Mouse (Mus musculus): ENCODE results near the gene Kat7. TPM values are rescaled to one million over a fixed set of nuclear protein-coding genes. Genes with fewer than 3 reads are reported as not detected.

Kat7 gene
- total RNA-seq, 2 experiments from 2014 or later = 21.5 to 23.9 TPM

- Histone ChIP-seq H3K4me3 (no peak overlapping the region), H3K27ac (no peak overlapping the region)
- no peak for DNase-seq
- intact Hi-C loops (cut with DNase I) = no loop called here
- TF ChIP-seq CTCF (IDR thresholded peaks at IDR 0.05) = no peak
These were observed 33.1 kb upstream of the Kat7 start for GRCm38 (mm10) chr11:95343180-95343579.

DNA sequence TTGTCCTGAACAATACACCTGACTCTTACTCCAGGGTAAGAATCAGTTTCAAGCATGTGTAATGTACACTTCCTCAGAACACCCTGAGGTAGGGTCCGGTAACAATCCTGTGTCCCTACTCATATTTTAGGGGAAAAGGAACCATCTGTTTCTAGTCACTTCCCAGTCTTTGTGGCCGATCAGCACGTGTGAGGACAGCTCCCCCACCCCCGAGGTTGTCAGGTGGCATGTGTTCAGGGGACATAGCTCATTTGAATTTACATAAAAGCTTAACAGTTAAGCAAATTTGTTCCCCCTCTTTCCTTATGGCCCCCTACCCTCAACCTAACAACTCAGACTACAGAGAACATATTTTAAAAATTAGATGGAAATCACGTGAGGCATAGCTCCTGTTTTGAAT lies 30.6 kb upstream of the Kat7 start:
- TF ChIP-seq CTCF (IDR thresholded peaks at IDR 0.05) = no peak
- DNase-seq = no peak
- Histone ChIP-seq H3K4me3 (no peak overlapping the region), H3K27ac (no peak overlapping the region)
- intact Hi-C loops (cut with DNase I) = no loop called here

DNA sequence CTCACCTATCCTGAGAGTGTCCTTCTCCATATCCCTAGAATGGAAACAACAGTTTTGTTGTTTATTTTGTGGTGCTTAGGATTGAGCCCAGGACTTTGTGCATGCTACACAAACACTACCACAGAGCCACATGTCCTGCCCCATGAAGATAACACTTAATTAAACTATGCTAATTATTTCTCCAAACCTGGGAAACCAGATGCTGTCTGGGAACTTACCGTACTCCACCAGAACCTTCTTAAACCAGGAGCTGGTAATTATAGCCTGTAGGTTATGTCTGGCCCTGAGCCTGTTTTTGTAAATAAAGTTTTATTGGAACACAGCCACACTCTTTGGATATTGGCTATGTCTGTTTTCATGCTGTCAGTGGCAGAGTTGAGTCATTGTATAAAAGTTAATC lies 30.2 kb upstream of the Kat7 start:
- no peak for TF ChIP-seq CTCF (IDR thresholded peaks at IDR 0.05)
- intact Hi-C loops (cut with DNase I) = no loop called here
- no peak overlapping the region for H3K4me3 ChIP-seq
- no peak overlapping the region for H3K27ac ChIP-seq
- no peak for DNase-seq

DNA sequence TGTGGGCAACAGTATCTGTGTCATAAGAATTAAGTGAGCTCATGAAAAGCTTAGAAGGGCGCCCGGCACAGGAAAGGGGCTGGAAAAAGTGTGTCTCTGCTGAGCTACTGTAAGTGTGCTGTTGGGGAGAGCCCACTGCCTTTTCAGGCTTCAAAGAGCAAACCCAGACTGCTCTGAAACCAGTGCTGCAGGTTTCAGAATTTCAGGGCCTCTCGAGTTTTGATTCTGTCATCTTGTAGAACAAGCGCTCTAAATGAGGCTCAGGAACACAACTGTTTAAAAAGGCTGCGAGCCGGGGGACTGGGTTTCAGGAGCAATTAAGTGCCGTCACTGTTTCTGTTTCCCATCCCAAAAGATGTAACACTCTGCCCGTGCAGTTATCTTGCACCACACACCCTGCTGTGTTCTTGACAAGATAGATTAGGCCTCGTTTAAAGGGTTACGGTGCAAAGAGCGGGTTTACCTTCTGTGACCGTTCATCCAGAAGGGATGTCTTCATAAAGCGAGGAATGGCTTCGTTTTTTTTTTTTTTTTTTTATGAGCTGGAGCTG lies 29.5 kb upstream of the Kat7 start:
- H3K4me3 ChIP-seq = peak overlapping the region; percentile 36
- intact Hi-C loops (cut with DNase I) = loop anchor here (5.0 kb wide), 1 partner anchor 43 kb away; the partner anchor contains the start of gene Slc35b1
- TF ChIP-seq CTCF (IDR thresholded peaks at IDR 0.05) = no peak
- peak overlapping the region; percentile 62 for H3K27ac ChIP-seq
- no peak for DNase-seq

DNA sequence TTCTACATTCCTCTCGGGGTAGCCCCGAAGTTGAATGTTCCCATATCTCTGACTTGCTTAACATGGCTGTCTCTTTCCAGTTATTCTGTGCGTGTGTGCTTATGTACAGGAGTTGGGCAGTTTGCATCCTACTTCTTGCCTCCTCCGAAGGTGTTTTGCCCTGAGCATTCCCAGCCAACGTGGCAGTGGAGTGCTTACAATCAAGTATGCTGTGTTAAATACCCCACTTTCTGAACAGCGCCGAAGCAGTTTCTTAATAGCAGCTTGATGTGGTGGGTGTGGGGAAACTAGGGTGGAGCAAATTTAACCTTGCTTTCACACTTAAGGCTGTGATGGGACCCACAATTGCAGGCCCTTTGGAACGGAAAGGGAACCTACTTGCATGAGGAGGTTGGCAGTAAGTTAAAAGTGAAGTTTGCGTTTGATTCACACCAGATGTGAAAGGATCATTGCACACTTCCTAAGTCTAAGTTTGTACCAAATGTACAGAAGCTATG lies 27.8 kb upstream of the Kat7 start:
- no peak for DNase-seq
- H3K27ac ChIP-seq = peak overlapping the region; percentile 84
- intact Hi-C loops (cut with DNase I) = loop anchor here (2.0 to 5.0 kb wide), 2 partner anchors 27 to 44 kb away; partner anchors contain the start of gene Slc35b1
- peak overlapping the region; percentile 95 for H3K4me3 ChIP-seq
- no peak for TF ChIP-seq CTCF (IDR thresholded peaks at IDR 0.05)

GRCm38 (mm10) chr11:95337129-95337813 lies 27.2 kb upstream of the Kat7 start:
- peak overlapping the region; percentile 95 for H3K4me3 ChIP-seq
- intact Hi-C loops (cut with DNase I) = loop anchor here (2.0 to 5.0 kb wide), 2 partner anchors 28 to 45 kb away; partner anchors contain the start of gene Slc35b1
- DNase-seq = peak; percentile 67
- peak overlapping the region; percentile 84 for H3K27ac ChIP-seq
- no peak for TF ChIP-seq CTCF (IDR thresholded peaks at IDR 0.05)

DNA sequence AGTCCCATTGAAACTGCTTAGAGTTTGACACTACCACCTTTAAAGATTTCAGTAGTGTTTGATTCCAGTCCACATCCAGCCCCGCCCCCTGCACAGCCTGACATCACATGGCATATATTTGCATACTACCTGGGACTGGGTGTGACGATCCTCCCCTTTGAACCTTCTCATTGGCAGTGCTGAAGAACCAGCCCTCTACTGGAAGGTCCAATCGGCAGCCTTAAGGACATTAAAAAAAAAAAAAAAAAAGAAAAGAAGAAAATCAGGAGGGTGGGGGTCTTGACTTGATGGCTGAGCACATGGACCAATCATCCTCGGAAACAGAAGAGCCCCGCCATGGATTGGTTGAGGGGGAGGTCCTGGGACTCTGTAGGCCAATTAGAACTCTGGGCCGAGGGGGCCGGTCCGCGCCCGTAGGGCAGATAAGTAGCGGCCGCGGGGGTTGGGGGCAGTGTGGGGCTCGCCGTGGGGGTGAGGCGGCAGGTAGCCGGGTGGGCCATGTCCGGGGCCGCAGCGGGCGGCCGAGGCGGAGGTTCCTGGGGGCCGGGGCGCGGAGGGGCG lies 26.6 kb upstream of the Kat7 start, which contains the start of gene Fam117a:
Gene Fam117a (plus strand): TSS at position 451 of the 561 bp plus-strand sequence.
- H3K4me3 ChIP-seq = peak within 1 kb of the TSS; percentile 95
- no peak for TF ChIP-seq CTCF (IDR thresholded peaks at IDR 0.05)
- DNase-seq = peak; percentile 89
- intact Hi-C loops (cut with DNase I) = loop anchor here (2.0 to 5.0 kb wide), 2 partner anchors 28 to 46 kb away; partner anchors contain the start of gene Slc35b1
- peak within 1 kb of the TSS; percentile 84 for H3K27ac ChIP-seq

- no peak for DNase-seq
- no peak overlapping the region for H3K4me3 ChIP-seq
- H3K27ac ChIP-seq = no peak overlapping the region
- intact Hi-C loops (cut with DNase I) = loop anchor here (5.0 kb wide), 1 partner anchor 48 kb away; the partner anchor contains the start of gene Slc35b1
- TF ChIP-seq CTCF (IDR thresholded peaks at IDR 0.05) = no peak
These were observed 24.5 kb upstream of the Kat7 start for GRCm38 (mm10) chr11:95334448-95335060.

GRCm38 (mm10) chr11:95333805-95334204 lies 23.8 kb upstream of the Kat7 start:
- no peak for DNase-seq
- no peak overlapping the region for H3K4me3 ChIP-seq
- intact Hi-C loops (cut with DNase I) = no loop called here
- no peak overlapping the region for H3K27ac ChIP-seq
- no peak for TF ChIP-seq CTCF (IDR thresholded peaks at IDR 0.05)

DNA sequence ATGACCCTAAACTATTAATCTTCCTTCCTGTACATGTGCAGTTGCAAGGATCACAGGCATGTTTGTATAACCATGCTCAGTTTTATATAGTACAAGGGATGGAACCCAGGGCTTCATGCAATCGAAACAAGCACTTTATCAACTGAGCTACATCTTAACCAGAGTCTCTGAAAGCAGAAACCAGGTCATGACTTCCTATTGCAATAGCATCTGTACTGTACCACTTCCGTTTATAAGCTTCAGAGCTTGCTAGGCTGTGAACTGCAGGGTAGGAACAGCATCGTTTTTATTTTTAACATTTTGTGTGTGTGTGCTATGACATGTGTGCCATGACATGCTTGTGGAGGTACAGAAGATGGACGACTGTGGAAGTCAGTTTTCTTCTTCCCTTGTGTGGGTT lies 23.2 kb upstream of the Kat7 start:
- TF ChIP-seq CTCF (IDR thresholded peaks at IDR 0.05) = no peak
- DNase-seq = no peak
- intact Hi-C loops (cut with DNase I) = no loop called here
- Histone ChIP-seq H3K4me3 (no peak overlapping the region), H3K27ac (no peak overlapping the region)

- intact Hi-C loops (cut with DNase I) = no loop called here
- DNase-seq = no peak
These were observed 20.6 kb upstream of the Kat7 start for GRCm38 (mm10) chr11:95330662-95331061.

DNA sequence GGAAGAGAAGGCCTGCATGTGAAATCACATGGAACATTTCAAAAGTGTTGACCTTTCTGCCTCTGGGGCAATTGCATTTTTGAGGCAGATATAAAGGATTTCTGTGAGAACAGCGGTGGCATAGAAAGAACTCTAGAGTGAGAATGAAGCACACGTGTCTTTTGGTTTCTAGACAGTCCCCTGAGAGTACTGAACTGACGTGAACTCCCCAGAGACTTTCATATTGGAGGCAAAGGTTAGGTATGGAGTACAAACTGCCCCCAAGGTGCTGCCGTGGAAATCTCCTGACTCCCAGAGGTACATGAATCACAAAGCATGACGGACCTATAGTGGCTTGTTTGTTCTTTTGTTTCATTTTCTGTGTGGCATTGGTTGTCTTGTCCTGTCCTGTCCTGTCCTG lies 18.6 kb upstream of the Kat7 start:
- no peak for TF ChIP-seq CTCF (IDR thresholded peaks at IDR 0.05)
- DNase-seq = no peak
- no peak overlapping the region for H3K27ac ChIP-seq
- no peak overlapping the region for H3K4me3 ChIP-seq
- intact Hi-C loops (cut with DNase I) = no loop called here

More at GRCm38 (mm10) chr11:95330662-95331061, 20.6 kb upstream of the Kat7 start:
- Histone ChIP-seq H3K4me3 (no peak overlapping the region), H3K27ac (no peak overlapping the region)
- no peak for TF ChIP-seq CTCF (IDR thresholded peaks at IDR 0.05)

GRCm38 (mm10) chr11:95326243-95326642 lies 16.2 kb upstream of the Kat7 start:
- TF ChIP-seq CTCF (IDR thresholded peaks at IDR 0.05) = no peak
- Histone ChIP-seq H3K27ac (peak overlapping the region; percentile 59), H3K4me3 (no peak overlapping the region)
- intact Hi-C loops (cut with DNase I) = no loop called here
- DNase-seq = no peak

Measured in gastrocnemius, adult 2 months (tissue).